Mouse (Mus musculus): Measurements from ENCODE around the gene Cmip.
A peak's percentile ranks its signal among the peaks of the same experiment; 100 is the strongest.

GRCm38 (mm10) chr8:117388370-117388769 lies 131.5 kb downstream of the Cmip start:
- no peak for TF ChIP-seq CTCF (IDR thresholded peaks at IDR 0.05; ENCODE audit: control insufficient read depth, insufficient read depth, insufficient read length)
- no peak for TF ChIP-seq USF1 (IDR thresholded peaks at IDR 0.05; ENCODE audit: low read depth)
- TF ChIP-seq MAX (IDR thresholded peaks at IDR 0.05), result peak; percentile 53

Data from C2C12 (cell line).